Mouse (Mus musculus): ENCODE measurements around the gene Tmem104.

Tmem104 gene

DNA sequence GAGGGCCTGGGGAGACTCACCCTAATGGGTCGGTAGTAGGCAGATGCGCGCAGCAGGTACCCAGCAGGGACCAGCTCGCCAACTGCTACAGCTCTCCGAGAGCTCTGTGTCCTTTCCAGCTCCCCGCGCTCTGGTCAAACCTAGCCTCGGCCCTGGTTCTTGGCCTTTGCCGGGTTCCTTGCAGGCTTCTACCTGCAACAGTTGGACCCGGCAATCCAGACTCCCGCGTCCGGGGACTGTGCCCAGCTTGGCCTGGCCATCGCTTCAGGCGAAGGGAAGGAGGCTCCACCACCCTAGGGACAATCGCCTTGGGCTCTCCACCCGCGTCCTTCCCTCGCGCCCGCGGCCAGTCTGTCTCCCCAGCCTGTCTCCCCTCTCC lies 79.1 kb downstream of the Tmem104 start:
- peak; percentile 81 for DNase-seq

DNA sequence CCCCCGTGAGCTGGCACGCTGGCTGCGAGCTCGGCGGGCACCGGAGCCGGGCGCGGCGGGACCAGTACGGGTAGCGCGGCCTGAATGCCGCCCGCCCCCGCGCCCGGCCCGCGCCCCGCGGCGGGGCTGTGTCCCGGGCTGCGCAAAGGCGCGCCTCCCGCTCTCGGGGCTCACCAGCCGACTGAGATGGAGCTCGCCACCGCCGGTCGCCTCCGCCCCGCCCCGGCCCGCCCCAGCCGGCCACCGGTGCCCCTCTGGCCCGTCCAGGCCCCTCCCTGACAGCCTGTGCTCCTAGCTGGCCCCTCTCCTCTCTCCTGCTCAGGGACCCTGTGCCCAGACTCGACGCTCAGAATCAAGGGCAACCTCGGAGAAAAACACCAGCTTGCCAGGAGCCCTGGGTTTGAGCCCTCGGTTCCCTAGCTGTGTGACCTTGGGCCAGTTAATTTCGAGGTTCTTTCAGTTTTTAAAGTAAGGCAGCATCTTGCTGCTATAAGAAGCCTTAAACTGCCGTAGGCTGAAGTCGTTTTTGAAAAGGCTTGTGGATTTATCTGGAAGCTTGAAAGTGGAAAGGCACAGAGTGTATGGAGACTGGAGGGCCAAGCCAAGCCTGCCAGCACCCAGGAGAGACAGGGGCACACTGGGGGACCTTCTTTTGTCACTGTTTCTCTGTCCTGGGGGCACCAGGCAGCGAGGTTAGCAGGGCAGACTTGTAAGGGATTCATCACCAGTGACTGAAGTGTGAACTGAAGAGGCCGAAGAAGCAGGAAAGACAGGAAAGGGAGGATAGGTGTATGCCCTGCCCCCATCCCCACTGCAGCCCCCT lies 80.0 kb downstream of the Tmem104 start, which contains the start of gene Grin2c:
Gene Grin2c, minus strand, starts transcription at position 183 of the 823 bp plus-strand sequence.
- DNase-seq, result peak; percentile 70

DNA sequence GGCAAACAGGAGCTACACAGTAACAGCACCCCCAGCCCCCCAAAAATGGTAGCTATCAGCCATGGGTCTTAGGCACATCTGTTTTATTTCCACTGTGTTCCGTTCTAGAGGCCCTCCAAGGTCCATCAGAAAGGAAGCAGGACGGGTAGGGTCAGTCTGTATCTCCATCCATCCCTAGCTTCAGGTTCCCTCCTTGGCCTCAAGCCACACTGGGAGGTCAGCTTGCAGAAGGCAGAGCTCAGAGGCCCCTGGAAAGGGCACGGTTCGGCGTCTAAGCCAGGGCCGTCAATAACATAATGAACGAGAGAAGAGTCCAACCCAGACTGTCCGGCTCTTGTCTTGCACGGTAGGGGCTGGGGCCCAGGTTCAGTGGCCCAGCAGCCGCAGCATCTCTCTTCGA lies 80.7 kb downstream of the Tmem104 start:
- DNase-seq, result peak; percentile 47

DNA sequence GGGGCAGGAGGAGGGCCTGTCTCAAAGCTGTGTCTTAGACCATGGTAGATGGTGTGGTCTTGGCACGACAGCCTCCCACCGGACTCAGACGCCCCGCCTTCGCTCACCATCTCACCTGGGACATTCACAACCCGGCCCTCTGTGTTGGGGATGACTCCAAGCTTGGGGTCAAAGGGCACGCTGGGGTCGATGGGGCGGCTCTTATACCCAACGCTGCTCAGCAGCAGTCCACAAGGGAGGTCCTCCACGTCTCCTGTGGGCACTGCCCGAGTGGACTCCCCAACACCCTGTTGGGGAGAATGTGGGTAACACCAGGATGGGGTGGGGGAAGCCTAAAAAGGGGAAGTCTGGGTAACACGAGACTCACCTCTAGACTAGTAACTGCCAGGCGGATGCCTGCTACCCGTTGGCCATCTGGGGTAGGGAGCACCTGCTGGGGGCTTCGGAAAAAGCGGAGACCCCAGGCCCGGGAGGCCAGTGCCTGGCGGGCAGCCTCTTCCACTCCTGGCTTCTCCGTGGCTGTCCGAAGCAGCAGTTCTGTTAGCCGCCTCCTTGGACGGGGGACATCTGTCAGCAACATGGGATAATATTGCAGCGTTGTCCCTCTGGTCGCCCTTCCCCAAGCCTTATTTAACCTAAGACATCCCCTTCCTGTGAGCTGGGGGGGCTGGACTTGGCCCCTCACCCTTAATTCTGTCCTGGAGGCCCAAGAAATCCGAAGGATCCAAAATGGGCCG lies 82.2 kb downstream of the Tmem104 start:
- peak; percentile 49 for DNase-seq

DNA sequence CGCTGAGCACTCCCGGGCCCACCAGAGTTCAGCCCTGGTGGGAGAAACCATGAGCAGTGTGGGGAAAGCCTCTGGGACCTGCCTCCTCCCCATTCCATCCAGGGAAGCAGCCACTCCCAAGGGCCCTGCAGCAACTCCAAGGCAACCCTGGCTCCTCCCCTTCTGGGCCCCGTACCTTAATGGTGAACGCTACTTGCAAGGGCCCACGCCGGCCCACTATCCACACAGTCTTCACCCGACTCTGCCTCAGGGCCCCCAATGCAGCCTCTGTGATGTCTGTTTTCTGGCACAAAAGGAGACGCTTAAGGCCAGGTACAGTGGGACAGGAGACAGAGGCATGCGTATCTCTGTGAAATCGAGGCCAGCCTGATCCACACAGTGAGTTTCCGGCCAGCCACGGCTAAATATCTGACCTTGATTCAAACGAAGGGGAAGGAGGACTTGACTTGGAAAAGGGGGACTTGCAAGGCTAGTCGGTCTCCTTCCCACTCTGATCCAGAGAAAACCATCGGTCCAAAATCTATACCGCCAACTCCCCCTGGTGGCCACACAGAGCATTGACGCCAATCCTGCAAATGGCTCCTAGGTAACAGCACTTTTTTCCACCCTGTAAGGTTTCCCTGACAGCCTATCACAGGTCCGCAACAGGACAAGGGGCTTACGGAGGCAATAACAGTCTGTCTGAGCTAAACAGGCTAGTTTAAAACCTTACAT lies 83.0 kb downstream of the Tmem104 start:
- DNase-seq, result peak; percentile 94

DNA sequence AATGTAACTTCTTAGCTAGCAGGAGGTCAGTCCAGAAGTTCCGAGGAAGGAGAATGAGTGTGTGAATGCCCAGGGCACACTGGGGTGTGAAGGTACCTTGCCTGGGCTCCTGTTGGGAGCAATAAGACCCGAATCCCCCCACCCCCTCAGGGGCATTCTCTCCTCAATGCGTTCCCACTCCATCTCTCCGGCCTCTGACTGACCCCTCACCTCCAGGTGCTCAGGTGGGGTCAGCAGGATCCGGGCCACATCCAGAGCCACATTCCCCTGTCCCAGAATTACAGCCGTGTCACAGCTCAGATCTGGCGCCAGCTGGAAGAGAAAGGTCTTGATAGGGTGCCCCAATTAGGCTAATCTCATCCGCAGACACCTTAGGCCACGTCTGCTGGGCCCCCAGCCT lies 83.8 kb downstream of the Tmem104 start:
- DNase-seq, result no peak

DNA sequence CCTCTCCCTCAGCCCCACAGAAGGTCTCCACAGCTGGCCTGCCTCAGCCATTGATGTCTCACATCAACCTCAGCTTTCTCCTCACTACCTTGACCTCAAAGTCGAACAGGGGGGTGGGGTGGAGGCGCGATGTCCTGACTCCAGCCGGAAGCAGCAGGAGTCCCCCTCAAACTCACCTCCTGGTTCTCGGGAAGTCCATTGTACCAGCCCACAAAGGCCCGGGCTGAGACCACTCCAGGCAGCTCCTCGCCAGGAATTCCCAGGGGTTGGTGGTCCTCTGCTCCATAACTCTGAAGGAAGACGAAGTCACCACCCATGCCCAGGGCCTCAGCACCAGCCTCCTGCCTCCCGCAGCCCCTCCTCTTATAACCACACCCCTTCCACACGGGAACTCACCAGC lies 84.2 kb downstream of the Tmem104 start:
- DNase-seq, result no peak

DNA sequence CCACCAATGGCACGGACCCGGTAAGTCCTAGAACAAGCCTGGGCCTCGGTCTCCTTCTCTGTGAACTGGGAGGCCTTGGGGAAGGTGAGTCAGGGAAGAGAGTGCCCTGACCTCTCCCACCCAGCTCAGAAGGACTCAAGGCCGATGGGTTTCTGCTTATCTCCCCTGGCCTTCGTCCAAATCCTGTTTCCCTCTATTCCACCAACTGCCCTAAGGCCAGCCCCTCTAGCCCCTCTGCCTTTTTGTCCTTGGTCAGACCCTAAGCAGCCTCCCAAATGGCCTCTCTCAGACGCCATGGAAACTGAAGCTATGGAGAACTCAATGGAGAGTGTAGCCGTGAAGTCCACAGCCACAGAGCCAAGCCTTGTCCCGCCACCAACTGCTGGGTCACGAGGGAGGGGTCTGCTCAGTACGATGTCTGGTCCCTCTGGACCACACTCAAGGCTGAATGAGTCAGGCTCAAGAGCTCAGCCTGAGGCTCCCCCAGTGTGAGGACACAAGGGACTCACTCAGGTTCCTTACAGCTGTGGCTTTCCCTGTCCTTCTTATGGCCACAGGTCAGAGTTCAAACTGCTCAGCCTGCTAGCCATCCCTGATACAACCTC lies 85.7 kb downstream of the Tmem104 start:
- DNase-seq, result no peak

DNA sequence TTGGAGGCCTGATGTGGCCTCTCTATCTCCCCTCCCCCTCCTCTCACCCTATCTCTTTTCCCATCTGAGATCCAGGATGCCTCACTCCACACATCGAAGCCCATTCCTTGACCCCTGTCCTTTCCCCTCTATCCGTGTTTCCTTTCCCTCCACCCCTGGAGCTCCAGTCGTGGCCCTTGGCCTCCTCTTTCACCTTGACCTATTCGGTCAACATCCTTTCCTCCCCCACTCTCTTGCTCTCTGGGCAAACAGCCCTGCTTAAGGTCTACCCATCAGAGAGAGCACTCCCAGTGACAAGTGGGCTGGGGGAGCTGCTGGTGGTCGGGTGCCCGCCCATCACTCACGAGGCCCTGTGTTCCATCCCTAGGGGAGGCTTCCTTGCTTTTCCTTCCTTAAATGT lies 86.4 kb downstream of the Tmem104 start:
- DNase-seq, result no peak

DNA sequence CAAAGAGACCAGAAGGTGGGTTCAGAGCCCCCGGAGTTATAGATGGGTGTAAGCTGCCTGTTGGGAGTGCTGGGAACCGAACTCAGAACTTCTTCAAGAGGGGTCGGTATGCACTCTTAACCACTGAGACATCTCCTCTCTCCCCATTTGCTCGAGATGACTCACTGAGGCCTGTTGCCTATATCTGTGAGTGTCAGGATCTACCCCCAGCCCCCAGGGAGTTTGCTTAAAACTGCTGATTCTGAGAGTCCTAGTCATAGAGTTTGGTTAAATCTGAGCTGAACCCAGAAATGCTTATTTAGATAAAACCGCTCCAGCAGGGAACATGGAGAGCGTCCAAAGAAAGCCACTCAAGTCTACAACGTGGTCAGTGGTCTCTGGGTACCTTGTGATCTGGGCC lies 86.9 kb downstream of the Tmem104 start:
- DNase-seq, result no peak

DNA sequence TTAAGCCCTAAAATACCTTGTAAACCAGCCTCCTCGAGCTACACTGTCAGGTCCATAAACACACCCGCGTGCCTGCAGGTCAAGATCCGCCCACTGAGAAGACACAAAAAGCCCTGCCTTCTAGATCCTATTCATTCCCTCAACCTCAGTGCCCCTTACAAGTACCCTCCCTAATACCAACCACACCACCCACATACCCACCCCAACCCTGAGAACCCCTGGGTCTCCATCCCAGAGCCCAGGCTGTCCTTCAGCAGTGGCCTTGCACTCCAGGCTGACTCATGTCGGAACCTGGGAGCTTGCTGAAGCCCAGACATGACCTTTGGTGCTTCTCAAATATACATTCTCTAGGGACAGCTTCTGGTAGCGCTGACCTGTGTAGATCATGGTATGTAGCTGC lies 87.5 kb downstream of the Tmem104 start:
- no peak for DNase-seq

DNA sequence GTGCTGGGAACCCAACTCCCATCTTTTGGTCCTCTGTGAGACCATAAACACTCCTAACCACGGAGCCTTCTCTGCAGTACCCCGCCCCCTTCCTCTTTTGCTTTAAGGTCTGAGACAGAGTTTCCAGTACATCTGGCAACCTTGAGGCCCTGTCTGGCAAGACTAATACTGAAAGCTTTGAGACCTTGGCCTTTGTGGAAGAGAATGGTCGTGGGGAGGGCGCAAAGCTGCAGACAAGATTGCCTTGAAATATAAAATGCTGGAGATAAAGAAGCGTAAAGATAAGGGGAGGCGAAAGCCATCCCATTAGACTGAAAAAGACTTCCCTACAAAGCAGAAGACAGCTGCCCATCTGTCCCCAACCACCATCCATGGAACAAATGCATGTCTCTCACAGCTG lies 88.2 kb downstream of the Tmem104 start:
- no peak for DNase-seq

DNA sequence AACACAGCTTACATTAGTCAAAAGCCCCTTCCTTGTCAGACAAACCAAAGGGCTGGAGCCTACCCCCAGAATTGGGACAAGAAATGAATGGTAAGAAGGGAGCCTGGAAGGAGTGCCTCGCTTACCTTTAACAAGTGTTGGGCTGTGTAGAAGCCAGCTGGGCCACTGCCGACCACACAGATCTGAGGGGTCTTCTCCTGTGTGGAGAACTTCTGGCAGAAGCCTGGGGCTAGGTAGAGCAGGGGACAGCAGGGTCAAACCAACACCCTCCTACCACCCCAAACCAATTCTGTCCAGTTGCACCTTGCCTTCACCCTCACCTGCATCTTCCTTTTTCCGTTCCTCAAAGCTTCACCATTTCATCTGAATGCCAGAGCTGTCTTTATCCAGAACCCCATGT lies 88.7 kb downstream of the Tmem104 start:
- no peak for DNase-seq

DNA sequence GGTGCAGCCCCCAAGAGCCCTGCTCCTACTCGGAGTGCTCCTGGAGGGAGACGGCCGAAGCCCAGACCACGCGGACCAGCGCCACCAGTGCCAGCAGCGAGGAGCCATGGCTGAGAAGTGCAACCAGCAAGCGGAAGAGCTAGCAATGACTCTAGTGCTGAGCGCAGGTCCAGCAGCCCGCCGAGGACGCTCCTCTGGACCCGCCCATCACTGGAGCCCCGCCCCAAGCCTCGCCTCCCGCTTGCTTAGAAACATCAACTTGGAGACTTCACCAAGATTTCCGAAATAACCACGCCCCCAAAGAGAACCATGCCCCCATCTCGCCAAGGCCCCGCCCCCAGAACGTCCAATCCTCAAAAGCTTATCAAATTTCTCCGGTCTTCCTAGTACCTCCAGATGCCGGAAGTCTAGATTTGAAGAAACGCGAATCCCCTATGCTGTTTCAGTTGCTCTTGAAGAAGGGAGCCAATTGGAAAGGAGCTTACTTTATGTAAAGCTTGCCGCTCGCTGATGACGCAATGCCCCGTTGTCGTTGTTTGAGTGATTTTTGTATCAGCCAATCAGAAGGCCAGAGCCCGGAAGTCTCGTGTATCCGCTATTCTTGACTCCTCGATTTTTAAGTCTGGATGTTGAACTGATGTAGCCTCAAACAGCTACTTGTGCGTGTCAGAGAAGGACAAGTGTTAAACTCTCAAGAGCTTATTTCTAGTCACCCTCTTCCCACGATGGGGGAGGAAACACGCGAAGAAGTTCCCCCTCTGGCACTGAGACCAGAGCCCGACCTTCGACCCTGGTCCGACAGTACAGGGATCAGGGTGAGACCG lies 89.7 kb downstream of the Tmem104 start, which contains the start of gene Fdxr:
Gene Fdxr, minus strand, starts transcription at position 271 of the 824 bp plus-strand sequence.
- peak; percentile 95 for DNase-seq

DNA sequence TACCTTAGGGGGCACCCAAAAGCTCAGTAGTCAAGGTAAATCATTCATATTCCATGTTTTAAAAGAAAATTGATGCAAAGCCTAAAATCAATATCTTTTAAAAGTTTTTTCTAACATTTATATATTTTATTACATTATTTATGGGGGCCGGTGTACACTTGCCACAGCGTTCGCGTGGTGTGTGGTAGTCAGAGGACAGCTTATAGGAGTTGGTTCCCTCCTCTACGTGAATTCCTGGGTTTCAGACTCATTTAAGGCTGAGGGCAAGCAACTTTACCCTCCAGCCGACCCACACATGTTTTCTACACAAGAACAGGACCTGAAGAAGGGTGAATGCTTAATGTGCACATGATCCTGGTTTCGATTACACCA lies 90.3 kb downstream of the Tmem104 start:
- no peak for DNase-seq

DNA sequence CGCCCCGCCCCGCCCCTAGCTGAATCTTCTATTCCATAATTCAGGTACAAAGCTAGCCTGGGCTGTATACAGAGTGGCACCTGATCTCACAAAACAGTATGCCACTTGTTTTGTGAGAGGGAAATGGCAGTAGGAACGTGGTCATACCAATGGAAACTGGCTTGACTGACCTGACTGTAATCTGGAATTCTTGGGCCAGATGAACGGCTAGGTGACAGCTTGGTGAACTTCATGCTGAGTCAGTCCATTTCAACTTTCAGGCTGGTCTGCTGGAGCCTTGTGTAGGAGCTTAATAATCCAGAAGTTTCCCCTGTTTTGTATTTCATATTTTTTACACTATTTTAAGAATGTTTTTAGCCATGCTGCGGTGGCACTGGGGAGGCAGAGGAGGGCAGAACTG lies 90.9 kb downstream of the Tmem104 start:
- no peak for DNase-seq

DNA sequence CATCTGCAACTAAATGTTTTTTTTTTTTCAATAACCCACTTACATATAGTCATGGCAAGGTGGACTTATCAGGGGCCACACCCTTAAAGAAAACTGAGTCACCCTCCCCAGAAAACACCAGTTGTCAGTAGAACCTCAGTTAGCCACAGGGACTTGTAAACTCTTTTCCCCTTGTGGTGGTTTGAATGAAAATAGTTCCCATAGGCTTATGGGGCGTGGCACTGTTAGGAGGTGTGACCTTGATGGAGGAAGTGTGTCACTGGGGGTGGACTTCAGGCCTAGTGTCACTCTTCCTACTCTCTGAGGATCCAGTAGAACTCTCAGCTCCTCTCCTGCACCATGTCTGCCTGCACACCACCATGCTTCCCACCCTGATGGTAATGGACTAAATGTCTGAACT lies 92.4 kb downstream of the Tmem104 start:
- DNase-seq, result no peak

DNA sequence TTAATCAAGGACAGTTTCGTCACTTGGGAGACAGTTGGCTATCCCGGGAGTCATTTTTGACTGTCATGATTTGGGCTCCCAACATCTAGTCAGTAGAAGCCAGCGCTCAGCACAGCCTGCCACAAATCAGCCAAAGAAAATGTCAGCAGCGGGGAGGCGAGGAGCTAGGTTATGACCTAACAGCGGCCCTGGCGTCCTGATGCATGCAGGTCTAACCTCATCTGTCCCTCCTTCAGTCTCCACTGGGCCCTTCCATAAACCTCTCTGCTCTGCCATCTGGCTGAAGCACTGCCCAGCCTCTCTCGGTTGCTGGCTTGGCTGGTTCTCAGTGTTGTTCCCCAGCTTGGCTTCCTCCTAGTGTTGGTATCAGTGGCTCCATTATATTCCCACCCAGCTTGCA lies 95.0 kb downstream of the Tmem104 start:
- no peak for DNase-seq

DNA sequence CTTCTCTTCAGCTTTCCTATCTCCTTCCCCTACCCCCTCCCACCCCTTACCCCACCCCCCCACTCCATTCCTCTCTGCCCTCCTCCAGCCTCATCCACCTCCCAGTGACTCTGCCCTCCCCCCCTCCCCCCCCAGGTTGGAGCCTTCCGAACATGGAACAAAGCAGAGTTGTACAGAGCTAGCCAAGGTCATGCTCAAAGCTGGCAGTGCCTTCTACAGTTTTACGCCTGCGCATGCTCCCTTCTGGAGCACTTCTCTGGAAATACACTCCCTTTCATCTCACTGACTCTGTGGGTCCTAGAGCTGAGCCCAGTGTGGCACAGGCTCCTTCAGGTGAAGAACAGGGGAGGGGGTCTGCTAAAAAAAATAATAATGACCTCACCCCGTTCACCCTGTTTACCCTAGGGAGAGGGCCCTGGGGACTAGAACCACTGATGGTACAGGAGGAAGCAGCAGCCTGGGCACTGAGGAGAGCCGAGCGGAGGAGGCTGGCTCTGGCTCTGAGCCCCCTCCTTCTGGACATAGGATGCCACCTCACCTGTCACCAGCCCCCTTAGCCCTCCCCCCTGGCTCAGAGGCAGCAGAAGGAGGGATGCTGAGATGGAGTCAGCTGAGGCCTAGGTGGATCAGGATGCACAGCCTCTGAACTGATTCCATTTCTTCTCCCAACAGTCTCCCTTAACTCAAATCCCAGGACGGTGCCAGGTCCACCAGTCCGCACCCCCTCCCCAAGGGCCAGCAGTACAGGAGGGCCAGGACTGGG lies 95.6 kb downstream of the Tmem104 start:
- no peak for DNase-seq

DNA sequence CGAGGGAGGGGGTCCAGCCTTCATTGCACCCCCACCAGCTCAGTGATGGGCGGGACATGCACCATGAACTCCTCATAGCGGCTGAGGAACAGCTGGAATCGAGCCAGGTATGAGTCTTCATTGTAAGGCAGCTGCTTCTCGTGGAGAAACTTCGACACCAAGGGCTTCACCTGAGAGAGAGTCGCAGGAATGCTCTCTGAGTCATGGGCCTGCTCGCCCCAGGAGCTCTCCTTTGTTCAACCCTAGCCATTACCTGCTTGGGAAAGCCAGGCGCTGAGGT lies 96.1 kb downstream of the Tmem104 start:
- DNase-seq, result no peak

DNA sequence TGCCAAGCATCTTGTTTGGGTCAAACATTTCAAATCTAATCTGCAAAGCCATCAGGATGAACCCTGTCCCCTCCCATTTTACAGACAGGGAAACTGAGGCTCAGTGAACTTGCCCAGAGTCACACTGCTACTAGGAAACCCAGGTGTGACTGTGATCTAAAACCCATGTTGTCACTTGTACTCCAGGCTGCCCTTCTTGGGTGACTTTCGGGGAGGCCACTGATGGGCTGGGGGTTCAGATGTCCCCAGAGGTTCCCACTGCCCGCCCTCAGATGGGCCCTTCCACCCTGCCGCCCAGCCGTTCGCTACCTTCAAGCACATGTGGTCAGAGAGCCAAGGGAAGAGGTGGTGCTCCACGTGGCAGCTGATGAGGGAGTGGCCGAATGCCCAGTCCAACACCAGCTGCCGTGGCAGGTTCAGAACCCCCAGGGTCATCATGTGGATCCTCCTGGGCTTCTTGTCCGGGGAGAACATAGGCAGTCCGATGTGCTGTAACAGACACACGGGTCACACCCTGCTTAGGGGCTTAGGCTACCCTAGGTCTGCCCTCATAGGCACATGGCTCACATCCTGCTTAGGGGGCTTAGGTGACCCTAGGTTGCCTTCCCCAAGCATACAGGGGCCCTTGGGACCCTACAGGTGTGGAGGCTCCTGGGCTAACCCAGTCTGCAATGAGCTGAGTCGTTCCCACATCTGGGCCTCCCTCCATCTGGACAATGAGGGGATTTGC lies 96.8 kb downstream of the Tmem104 start:
- DNase-seq, result peak; percentile 15

Measured in cerebellum, adult 8-10 months (tissue).